Mouse (Mus musculus) intestine, embryonic 14.5 days (tissue): ENCODE measurements around the gene Irf2bp1. TPM values are rescaled to one million over a fixed set of nuclear protein-coding genes. Genes with fewer than 3 reads are reported as not detected.

Experiments
- ATAC-seq: fragments of 200-750 bp; cut with Nextera tagmentation; replicated peaks from 2 replicates; pipeline ENCODE4 v1.8.0; 2017; ENCODE audit warnings: low read depth, moderate number of reproducible peaks, moderate TSS enrichment, moderate library complexity; ENCODE audit not compliant: low FRiP score, low TSS enrichment
- DNase-seq: peaks from one replicate; pipeline ENCODE4 v3.0.0-alpha.2; 2018; ENCODE audit warnings: low spot score
- H3K27ac ChIP-seq: fragments of 300-500 bp; sonication (generic); 2 replicates; pipeline ENCODE4 v1.5.1; 2014; ENCODE audit warnings: low read depth, mild to moderate bottlenecking, control low read depth
- H3K27me3 ChIP-seq: fragments of 300-500 bp; sonication (generic); replicated peaks from 2 replicates; pipeline ENCODE4 v1.6.1; 2014; ENCODE audit warnings: low read length, control low read depth; ENCODE audit not compliant: control insufficient read depth, insufficient read depth
- H3K36me3 ChIP-seq: fragments of 300-500 bp; sonication (generic); 2 replicates; pipeline ENCODE4 v1.6.1; 2014; ENCODE audit warnings: low read length, control low read depth; ENCODE audit not compliant: control insufficient read depth, insufficient read depth
- H3K4me1 ChIP-seq: fragments of 300-500 bp; sonication (generic); replicated peaks from 2 replicates; pipeline ENCODE4 v1.6.1; 2014; ENCODE audit warnings: low read length, control low read depth, mixed read lengths; ENCODE audit not compliant: control insufficient read depth, insufficient read depth
- H3K4me2 ChIP-seq: fragments of 300-500 bp; sonication (generic); 2 replicates; pipeline ENCODE4 v1.6.1; 2014; ENCODE audit warnings: low read length
- H3K4me3 ChIP-seq: fragments of 300-500 bp; sonication (generic); 2 replicates; pipeline ENCODE4 v1.5.1; 2014; ENCODE audit warnings: low read depth, low read length, control low read depth, mixed read lengths
- H3K9ac ChIP-seq: fragments of 300-500 bp; sonication (generic); 2 replicates; pipeline ENCODE4 v1.6.1; 2014; ENCODE audit warnings: mild to moderate bottlenecking, low read length
- H3K9me3 ChIP-seq: fragments of 300-500 bp; sonication (generic); 2 replicates; pipeline ENCODE4 v1.6.1; 2016; ENCODE audit warnings: low read length, control low read depth; ENCODE audit not compliant: control insufficient read depth
- WGBS: fragments of 180-500 bp; shearing (Covaris S2); extraction: QIAGEN DNeasy Blood & Tissue Kit; methylation state at CpG from one replicate; pipeline ENCODE4 v1.1.7; 2014; 5-methylcytosine and 5-hydroxymethylcytosine counted together
- polyA plus RNA-seq: library from polyadenylated mRNA; unstranded; fragments of >200 nt; fragmentation: Nextera tagmentation; extraction: Ambion mirVana; gene quantifications from 2 replicates; pipeline ENCODE4 v1.2.1, GENCODE M21; 2014

Irf2bp1 gene
- polyA plus RNA-seq, 1 experiment from 2014 or later = 29.6 TPM

GRCm38 (mm10) chr7:19050172-19050571 is 46.3 kb downstream of the Irf2bp1 start:
- no peak overlapping the region for H3K27ac ChIP-seq
- ATAC-seq (no peak), DNase-seq (no peak)
- WGBS = 93% methylated on average over 8 of the region's 8 CpGs
- H3K9me3 ChIP-seq = no peaks in the 10 kb centered on the region
- no peak overlapping the region for H3K4me3 ChIP-seq
- no peaks in the 10 kb centered on the region; the same call in 1 of the 2 replicates for H3K4me1 ChIP-seq
- H3K4me2 ChIP-seq = no peak overlapping the region
- peaks cover 83% of the 10 kb centered on the region for H3K36me3 ChIP-seq
- no peak overlapping the region for H3K9ac ChIP-seq
- no peaks in the 10 kb centered on the region for H3K27me3 ChIP-seq

DNA sequence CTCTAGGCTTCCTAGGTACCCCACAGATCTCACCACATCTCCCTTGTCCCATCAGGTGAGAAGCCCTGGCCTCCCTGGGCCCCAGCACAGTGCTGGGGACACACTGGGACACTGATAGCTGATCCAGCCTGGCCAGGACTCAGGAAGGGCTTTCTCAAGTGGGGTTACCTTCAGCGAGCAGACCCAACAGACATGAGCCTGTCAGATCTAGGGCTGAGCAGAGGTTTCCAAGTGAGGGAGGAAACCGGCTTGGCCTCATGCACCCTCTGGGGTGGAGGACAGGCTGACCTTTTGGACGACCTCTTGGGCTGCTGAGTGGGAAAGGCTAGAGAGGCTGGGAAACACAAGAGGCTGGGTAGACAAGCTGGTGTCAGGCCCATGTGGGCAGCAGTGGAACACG is 47.3 kb downstream of the Irf2bp1 start:
- H3K4me1 ChIP-seq = no peaks in the 10 kb centered on the region; the same call in 1 of the 2 replicates
- 71% methylated on average over 4 of the region's 4 CpGs for WGBS
- H3K4me3 ChIP-seq = no peak overlapping the region
- no peak overlapping the region for H3K27ac ChIP-seq
- H3K4me2 ChIP-seq = no peak overlapping the region
- H3K36me3 ChIP-seq = peaks cover 74% of the 10 kb centered on the region
- no peak for DNase-seq
- H3K27me3 ChIP-seq = no peaks in the 10 kb centered on the region
- no peak for ATAC-seq
- H3K9ac ChIP-seq = no peak overlapping the region
- no peaks in the 10 kb centered on the region for H3K9me3 ChIP-seq

DNA sequence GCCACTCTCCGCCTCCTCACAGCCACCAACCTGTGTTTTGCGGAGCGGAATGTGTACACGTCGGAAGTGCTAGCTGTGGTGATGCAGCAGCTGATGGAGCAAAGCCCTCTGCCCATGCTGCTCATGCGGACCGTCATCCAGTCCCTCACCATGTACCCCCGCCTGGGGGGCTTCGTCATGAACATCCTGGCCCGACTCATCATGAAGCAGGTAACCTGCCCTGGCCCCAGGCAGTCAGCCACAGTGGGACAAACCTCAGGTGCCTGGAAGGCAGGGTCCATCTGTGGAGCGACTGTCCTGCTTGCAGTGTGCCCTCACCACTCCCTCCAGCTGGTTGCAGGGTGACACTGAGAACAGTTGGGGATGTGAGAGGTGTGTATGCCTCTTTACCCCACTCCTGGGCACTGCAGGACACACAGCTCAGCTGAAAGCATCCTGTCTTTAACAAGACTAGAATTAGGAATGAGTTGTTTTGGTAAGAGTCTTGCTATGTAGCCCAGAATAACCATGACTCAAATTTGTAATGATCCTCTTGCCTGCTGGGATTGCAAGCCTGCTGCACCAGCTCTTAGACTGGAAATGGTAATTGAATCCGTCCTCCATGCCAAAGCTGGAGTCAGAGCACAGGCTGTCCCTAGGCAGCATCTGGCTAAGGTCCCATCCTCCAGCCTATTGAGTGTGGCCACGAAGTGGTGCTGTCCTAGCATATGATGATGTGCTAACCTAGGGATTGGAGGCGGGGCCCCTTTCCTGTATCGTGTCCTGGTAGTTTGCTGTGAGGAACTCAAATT is 48.7 kb downstream of the Irf2bp1 start:
- Histone ChIP-seq H3K4me3 (no peak overlapping the region), H3K27me3 (no peaks in the 10 kb centered on the region), H3K4me1 (no peaks in the 10 kb centered on the region; the same call in 1 of the 2 replicates), H3K9me3 (no peaks in the 10 kb centered on the region), H3K27ac (no peak overlapping the region), H3K36me3 (peaks cover 60% of the 10 kb centered on the region), H3K9ac (no peak overlapping the region), H3K4me2 (no peak overlapping the region)
- 86% methylated on average over 15 of the region's 15 CpGs for WGBS
- DNase-seq = no peak
- ATAC-seq = no peak

DNA sequence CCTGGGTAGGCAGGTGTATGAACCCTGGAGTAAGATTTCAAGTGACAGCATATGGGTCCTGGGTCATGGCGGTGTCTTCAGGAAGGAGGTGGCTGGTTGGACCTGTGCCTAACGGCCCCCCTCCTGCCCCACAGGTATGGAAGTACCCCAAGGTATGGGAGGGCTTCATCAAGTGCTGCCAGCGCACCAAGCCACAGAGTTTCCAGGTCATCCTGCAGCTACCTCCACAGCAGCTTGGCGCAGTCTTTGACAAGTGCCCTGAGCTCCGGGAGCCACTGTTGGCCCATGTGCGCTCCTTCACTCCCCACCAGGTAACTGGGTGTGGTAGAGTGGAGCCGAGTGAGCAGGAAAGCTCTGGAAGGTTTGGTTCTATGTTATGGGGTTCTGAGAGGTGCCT is 49.3 kb downstream of the Irf2bp1 start:
- Histone ChIP-seq H3K27ac (no peak overlapping the region), H3K4me3 (no peak overlapping the region), H3K4me1 (no peaks in the 10 kb centered on the region; the same call in 1 of the 2 replicates), H3K36me3 (peaks cover 54% of the 10 kb centered on the region), H3K4me2 (no peak overlapping the region), H3K27me3 (no peaks in the 10 kb centered on the region), H3K9me3 (no peaks in the 10 kb centered on the region), H3K9ac (no peak overlapping the region)
- ATAC-seq = no peak
- DNase-seq = no peak
- 91% methylated on average over 7 of the region's 7 CpGs for WGBS

DNA sequence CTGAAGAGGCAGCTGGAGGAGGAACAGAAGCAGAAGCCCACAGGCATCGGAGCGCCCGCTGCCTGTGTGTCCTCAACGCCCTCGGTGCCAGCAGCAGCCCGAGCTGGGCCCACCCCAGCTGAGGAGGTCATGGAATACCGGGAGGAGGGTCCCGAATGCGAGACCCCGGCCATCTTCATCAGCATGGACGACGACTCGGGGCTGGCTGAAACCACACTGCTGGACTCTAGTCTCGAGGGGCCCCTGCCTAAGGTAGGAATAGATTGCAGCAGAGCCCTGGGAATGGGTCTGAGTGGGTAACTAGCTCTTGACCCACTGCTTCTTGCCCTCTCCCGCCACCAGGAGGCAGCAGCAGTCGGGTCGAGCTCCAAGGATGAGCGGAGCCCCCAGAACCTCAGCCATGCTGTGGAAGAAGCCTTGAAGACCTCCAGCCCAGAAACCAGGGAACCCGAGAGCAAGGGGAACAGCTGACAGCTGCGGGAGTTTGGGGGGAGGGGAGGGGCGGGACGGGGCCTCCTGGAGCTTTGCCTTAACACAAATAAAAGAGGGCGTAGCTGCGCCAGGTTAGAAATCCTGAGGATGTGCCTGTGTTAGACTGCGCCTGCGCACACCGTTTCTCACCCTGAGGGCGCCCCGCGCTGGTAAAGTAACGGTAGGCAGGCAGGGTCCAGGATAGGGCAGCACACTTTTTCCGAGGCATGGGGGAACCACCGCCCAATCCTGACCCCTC is 50.4 kb downstream of the Irf2bp1 start, which contains the start of gene Rsph6a:
Rsph6a (plus strand) TSS at position 644 of the 730 bp plus-strand sequence.
- DNase-seq (peak; percentile 84), ATAC-seq (peak; percentile 63)
- peaks cover 43% of the 10 kb centered on the region for H3K36me3 ChIP-seq
- no peaks in the 10 kb centered on the region for H3K27me3 ChIP-seq
- WGBS = 36% methylated on average over 33 of the region's 33 CpGs
- H3K27ac ChIP-seq = no peak within 1 kb of the TSS
- H3K9ac ChIP-seq = no peak within 1 kb of the TSS
- no peak within 1 kb of the TSS for H3K4me3 ChIP-seq
- peak within 1 kb of the TSS; percentile 28 for H3K4me2 ChIP-seq
- H3K9me3 ChIP-seq = no peaks in the 10 kb centered on the region
- no peaks in the 10 kb centered on the region; the same call in 1 of the 2 replicates for H3K4me1 ChIP-seq

- H3K4me2 ChIP-seq = peak overlapping the region; percentile 28
- H3K9ac ChIP-seq = no peak overlapping the region
- 62% methylated on average over 9 of the region's 9 CpGs for WGBS
Observed at GRCm38 (mm10) chr7:19054777-19055076, 50.9 kb downstream of the Irf2bp1 start.

DNA sequence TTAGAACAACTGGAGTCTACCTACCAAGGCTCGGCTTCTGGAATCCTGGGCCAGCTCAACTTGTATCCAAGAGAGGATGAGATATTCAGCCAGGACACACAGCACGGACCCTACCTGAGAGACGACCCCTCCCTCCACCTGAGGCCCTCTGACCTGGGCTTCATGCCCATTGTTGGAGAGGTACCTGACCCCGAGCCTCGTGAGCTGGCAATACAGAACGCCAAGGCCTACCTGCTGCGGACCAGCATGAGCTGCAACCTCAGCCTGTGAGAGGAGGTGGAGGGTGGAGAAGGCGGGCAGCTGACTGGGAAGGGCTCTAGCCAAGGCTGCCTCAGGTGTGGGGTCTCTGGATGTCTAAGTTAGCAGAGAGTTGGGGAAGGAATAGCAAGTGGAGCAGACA is 51.3 kb downstream of the Irf2bp1 start:
- Histone ChIP-seq H3K27me3 (no peaks in the 10 kb centered on the region), H3K27ac (no peak overlapping the region), H3K36me3 (peaks cover 34% of the 10 kb centered on the region), H3K4me1 (no peaks in the 10 kb centered on the region; the same call in 1 of the 2 replicates), H3K4me2 (no peak overlapping the region), H3K4me3 (no peak overlapping the region), H3K9me3 (no peaks in the 10 kb centered on the region), H3K9ac (no peak overlapping the region)
- no peak for ATAC-seq
- DNase-seq = no peak
- 91% methylated on average over 8 of the region's 8 CpGs for WGBS

More at GRCm38 (mm10) chr7:19054777-19055076, 50.9 kb downstream of the Irf2bp1 start:
- Histone ChIP-seq H3K27me3 (no peaks in the 10 kb centered on the region), H3K27ac (no peak overlapping the region), H3K4me1 (no peaks in the 10 kb centered on the region; the same call in 1 of the 2 replicates), H3K36me3 (peaks cover 38% of the 10 kb centered on the region), H3K4me3 (no peak overlapping the region), H3K9me3 (no peaks in the 10 kb centered on the region)
- DNase-seq = no peak
- no peak for ATAC-seq
